Mouse (Mus musculus) limb, embryonic 11.5 days (tissue): Measurements from ENCODE around the gene Eng. TPM values are rescaled to one million over a fixed set of nuclear protein-coding genes. Genes with fewer than 3 reads are reported as not detected.

Experiments used
- ATAC-seq: fragments of 200-750 bp; cut with Nextera tagmentation; 2 replicates; pipeline ENCODE4 v1.8.0; 2017; ENCODE audit warnings: low read depth; ENCODE audit not compliant: insufficient number of reproducible peaks, low FRiP score, low TSS enrichment
- DNase-seq: peaks from one replicate; pipeline ENCODE4 v3.0.0-alpha.2; 2015; ENCODE audit warnings: low spot score
- H3K27ac ChIP-seq: fragments of 300-500 bp; sonication (generic); replicated peaks from 2 replicates; pipeline ENCODE4 v1.5.1; 2014; ENCODE audit warnings: low read depth, mild to moderate bottlenecking, low read length
- H3K27me3 ChIP-seq: fragments of 300-500 bp; sonication (generic); 2 replicates; pipeline ENCODE4 v1.6.1; 2014; ENCODE audit warnings: mild to moderate bottlenecking, low read length, mixed read lengths; ENCODE audit not compliant: control insufficient read depth, insufficient read depth
- H3K36me3 ChIP-seq: fragments of 300-500 bp; sonication (generic); 2 replicates; pipeline ENCODE4 v1.6.1; 2014; ENCODE audit warnings: mild to moderate bottlenecking, low read length, moderate library complexity, mixed read lengths; ENCODE audit not compliant: control insufficient read depth, insufficient read depth
- H3K4me1 ChIP-seq: fragments of 300-500 bp; sonication (generic); 2 replicates; pipeline ENCODE4 v1.6.1; 2014; ENCODE audit warnings: low read length, mixed read lengths; ENCODE audit not compliant: control insufficient read depth, insufficient read depth
- H3K4me2 ChIP-seq: fragments of 300-500 bp; sonication (generic); 2 replicates; pipeline ENCODE4 v1.6.1; 2014; ENCODE audit warnings: low read depth, mild to moderate bottlenecking, moderate library complexity; ENCODE audit not compliant: severe bottlenecking
- H3K4me3 ChIP-seq: fragments of 300-500 bp; sonication (generic); 2 replicates; pipeline ENCODE4 v1.5.1; 2014; ENCODE audit warnings: low read depth, low read length
- H3K9ac ChIP-seq: fragments of 300-500 bp; sonication (generic); 2 replicates; pipeline ENCODE4 v1.6.1; 2014; ENCODE audit warnings: mild to moderate bottlenecking, low read length
- H3K9me3 ChIP-seq: fragments of 300-500 bp; sonication (generic); 2 replicates; pipeline ENCODE4 v1.6.1; 2016; ENCODE audit warnings: low read length; ENCODE audit not compliant: control insufficient read depth
- WGBS: fragments of 180-500 bp; shearing (Covaris S2); extraction: QIAGEN DNeasy Blood & Tissue Kit; methylation state at CpG from one replicate; pipeline ENCODE4 v1.1.7; 2014; 5-methylcytosine and 5-hydroxymethylcytosine counted together
- polyA plus RNA-seq: library from polyadenylated mRNA; unstranded; fragments of >200 nt; fragmentation: Nextera tagmentation; extraction: Ambion mirVana; gene quantifications from 2 replicates; pipeline ENCODE4 v1.2.1, GENCODE M21; 2014

Eng gene
- polyA plus RNA-seq, 1 experiment from 2014 or later, result 19.3 TPM

- Histone ChIP-seq H3K27me3 (no peaks in the 10 kb centered on the region), H3K36me3 (peaks cover 20% of the 10 kb centered on the region), H3K4me3 (no peak overlapping the region), H3K9ac (no peak overlapping the region), H3K27ac (no peak overlapping the region), H3K4me1 (peaks cover 8% of the 10 kb centered on the region; the same call in 1 of the 2 replicates), H3K4me2 (no peak overlapping the region), H3K9me3 (no peaks in the 10 kb centered on the region)
- ATAC-seq (no peak), DNase-seq (no peak)
- WGBS, result 91% methylated on average over 10 of the region's 10 CpGs
These were observed 37.3 kb downstream of the Eng start for GRCm38 (mm10) chr2:32683701-32684100.

- WGBS, result 89% methylated on average over 15 of the region's 15 CpGs
- no peak overlapping the region for H3K4me2 ChIP-seq
- no peak for DNase-seq
- peaks cover 7% of the 10 kb centered on the region; the same call in 1 of the 2 replicates for H3K4me1 ChIP-seq
- peaks cover 20% of the 10 kb centered on the region for H3K36me3 ChIP-seq
- H3K9me3 ChIP-seq, result no peaks in the 10 kb centered on the region
- H3K27me3 ChIP-seq, result no peaks in the 10 kb centered on the region
- H3K9ac ChIP-seq, result no peak overlapping the region
- ATAC-seq, result no peak
- H3K4me3 ChIP-seq, result no peak overlapping the region
- no peak overlapping the region for H3K27ac ChIP-seq
These were observed 38.5 kb downstream of the Eng start for GRCm38 (mm10) chr2:32684681-32685428.

- Histone ChIP-seq H3K36me3 (peaks cover 20% of the 10 kb centered on the region), H3K27me3 (no peaks in the 10 kb centered on the region), H3K27ac (no peak overlapping the region), H3K4me3 (no peak overlapping the region), H3K4me2 (no peak overlapping the region), H3K4me1 (no peaks in the 10 kb centered on the region), H3K9me3 (no peaks in the 10 kb centered on the region), H3K9ac (no peak overlapping the region)
- WGBS, result 86% methylated on average over 3 of the region's 3 CpGs
- DNase-seq (no peak), ATAC-seq (no peak)
These were observed 39.4 kb downstream of the Eng start for GRCm38 (mm10) chr2:32685807-32686206.

- Histone ChIP-seq H3K27me3 (no peaks in the 10 kb centered on the region), H3K4me3 (no peak overlapping the region), H3K27ac (no peak overlapping the region), H3K9ac (no peak overlapping the region), H3K4me2 (no peak overlapping the region), H3K36me3 (peaks cover 20% of the 10 kb centered on the region), H3K4me1 (no peaks in the 10 kb centered on the region), H3K9me3 (no peaks in the 10 kb centered on the region)
- no peak for ATAC-seq
- WGBS, result 87% methylated on average over 6 of the region's 6 CpGs
- DNase-seq, result no peak
These were observed 40.2 kb downstream of the Eng start for GRCm38 (mm10) chr2:32686640-32687039.

GRCm38 (mm10) chr2:32687562-32687961 lies 41.2 kb downstream of the Eng start:
- Histone ChIP-seq H3K4me1 (no peaks in the 10 kb centered on the region), H3K9ac (0 out of 2 replicates have a peak overlapping the region, but pooled peaks have one; percentile 9), H3K4me2 (no peak overlapping the region), H3K9me3 (no peaks in the 10 kb centered on the region), H3K27ac (no peak overlapping the region), H3K4me3 (no peak overlapping the region), H3K36me3 (peaks cover 20% of the 10 kb centered on the region), H3K27me3 (no peaks in the 10 kb centered on the region)
- DNase-seq (no peak), ATAC-seq (no peak)
- WGBS, result 97% methylated on average over 8 of the region's 8 CpGs

GRCm38 (mm10) chr2:32689420-32689819 lies 43.0 kb downstream of the Eng start:
- Histone ChIP-seq H3K4me2 (no peak overlapping the region), H3K36me3 (peaks cover 20% of the 10 kb centered on the region), H3K9me3 (no peaks in the 10 kb centered on the region), H3K27me3 (no peaks in the 10 kb centered on the region), H3K27ac (no peak overlapping the region), H3K9ac (no peak overlapping the region), H3K4me1 (peaks cover 3% of the 10 kb centered on the region; the same call in 1 of the 2 replicates), H3K4me3 (no peak overlapping the region)
- WGBS, result 31% methylated on average over 5 of the region's 5 CpGs
- DNase-seq (peak; percentile 94), ATAC-seq (no peak)

GRCm38 (mm10) chr2:32691041-32691440 lies 44.6 kb downstream of the Eng start:
- 83% methylated on average over 11 of the region's 11 CpGs for WGBS
- no peak overlapping the region for H3K9ac ChIP-seq
- no peak overlapping the region for H3K27ac ChIP-seq
- H3K4me2 ChIP-seq, result no peak overlapping the region
- DNase-seq (no peak), ATAC-seq (no peak)
- H3K36me3 ChIP-seq, result peaks cover 15% of the 10 kb centered on the region
- no peak overlapping the region for H3K4me3 ChIP-seq
- peaks cover 3% of the 10 kb centered on the region; the same call in 1 of the 2 replicates for H3K4me1 ChIP-seq
- no peaks in the 10 kb centered on the region for H3K9me3 ChIP-seq
- no peaks in the 10 kb centered on the region for H3K27me3 ChIP-seq

- Histone ChIP-seq H3K4me1 (peaks cover 3% of the 10 kb centered on the region; the same call in 1 of the 2 replicates), H3K9me3 (no peaks in the 10 kb centered on the region), H3K4me2 (no peak overlapping the region; the same call in 1 of the 2 replicates), H3K27me3 (no peaks in the 10 kb centered on the region), H3K36me3 (peaks cover 3% of the 10 kb centered on the region; the same call in 1 of the 2 replicates), H3K4me3 (no peak overlapping the region), H3K9ac (no peak overlapping the region), H3K27ac (no peak overlapping the region)
- no peak for ATAC-seq
- 96% methylated on average over 14 of the region's 14 CpGs for WGBS
- DNase-seq, result no peak
These were observed 46.1 kb downstream of the Eng start for GRCm38 (mm10) chr2:32692496-32692895.
